Mouse (Mus musculus) stomach, embryonic 16.5 days (tissue): ENCODE measurements around the gene Kansl1. TPM values are rescaled to one million over a fixed set of nuclear protein-coding genes. Genes with fewer than 3 reads are reported as not detected.

ENCODE experiments used
- ATAC-seq: fragments of 200-750 bp; cut with Nextera tagmentation; 2 replicates; pipeline ENCODE4 v1.8.0; 2017; ENCODE audit warnings: moderate number of reproducible peaks, moderate TSS enrichment; ENCODE audit not compliant: insufficient read depth, low FRiP score
- H3K27ac ChIP-seq: fragments of 300-500 bp; sonication (generic); 2 replicates; pipeline ENCODE4 v1.5.1; 2014; ENCODE audit warnings: low read length
- H3K27me3 ChIP-seq: fragments of 300-500 bp; sonication (generic); 2 replicates; pipeline ENCODE4 v1.6.1; 2014; ENCODE audit warnings: low read length, control low read depth, mixed read lengths; ENCODE audit not compliant: control insufficient read depth, insufficient read depth
- H3K36me3 ChIP-seq: fragments of 300-500 bp; sonication (generic); 2 replicates; pipeline ENCODE4 v1.6.1; 2014; ENCODE audit warnings: low read length; ENCODE audit not compliant: control insufficient read depth, insufficient read depth
- H3K4me1 ChIP-seq: fragments of 300-500 bp; sonication (generic); 2 replicates; pipeline ENCODE4 v1.6.1; 2014; ENCODE audit warnings: low read length, control low read depth, mixed read lengths; ENCODE audit not compliant: control insufficient read depth, insufficient read depth
- H3K4me2 ChIP-seq: fragments of 300-500 bp; sonication (generic); 2 replicates; pipeline ENCODE4 v1.6.1; 2014; ENCODE audit warnings: low read depth, low read length, mixed read lengths
- H3K4me3 ChIP-seq: fragments of 300-500 bp; sonication (generic); replicated peaks from 2 replicates; pipeline ENCODE4 v1.5.1; 2014; ENCODE audit warnings: mild to moderate bottlenecking, low read length
- H3K9ac ChIP-seq: fragments of 300-500 bp; sonication (generic); 2 replicates; pipeline ENCODE4 v1.6.1; 2014; ENCODE audit warnings: low read length
- H3K9me3 ChIP-seq: fragments of 300-500 bp; sonication (generic); replicated peaks from 2 replicates; pipeline ENCODE4 v1.6.1; 2016; ENCODE audit warnings: low read length, control low read depth; ENCODE audit not compliant: control insufficient read depth
- WGBS: fragments of 180-500 bp; shearing (Covaris S2); extraction: QIAGEN DNeasy Blood & Tissue Kit; methylation state at CpG from one replicate; pipeline ENCODE4 v1.1.7; 2014; 5-methylcytosine and 5-hydroxymethylcytosine counted together
- microRNA-seq: library from miRNA; unstranded; fragments of <30 nt; microRNA quantifications from one replicate; pipeline ENCODE4, GENCODE M21; 2016
- polyA plus RNA-seq: library from polyadenylated mRNA; unstranded; fragments of >200 nt; fragmentation: Nextera tagmentation; extraction: Ambion mirVana; gene quantifications from 2 replicates; pipeline ENCODE4 v1.2.1, GENCODE M21; 2015

The Kansl1 gene
- polyA plus RNA-seq, 1 experiment from 2014 or later, result 18.9 TPM

DNA sequence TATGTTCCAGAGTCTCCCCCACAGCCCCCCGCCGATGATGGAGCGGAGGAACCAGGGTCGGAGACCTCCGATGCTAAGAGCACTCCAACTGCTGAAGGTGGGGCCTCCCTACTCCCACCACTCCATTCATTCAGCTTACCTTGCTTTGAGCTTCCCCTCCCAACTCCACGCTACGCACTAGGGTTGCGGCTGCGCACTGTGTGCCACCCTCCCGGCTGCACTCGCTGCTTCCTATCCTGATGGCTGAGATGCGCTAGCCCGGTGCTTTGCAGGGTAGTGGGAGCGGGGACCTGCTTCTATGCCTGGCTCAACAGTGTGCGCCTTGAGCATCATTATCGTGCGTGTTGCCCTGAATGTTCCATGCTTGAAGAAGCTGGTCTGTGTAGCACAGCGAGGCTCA is 181.5 kb downstream of the Kansl1 start:
- Histone ChIP-seq H3K4me2 (no peak overlapping the region), H3K4me3 (no peak overlapping the region), H3K4me1 (0 out of 2 replicates have a peak, but pooled peaks cover 2% of the 10 kb centered on the region), H3K36me3 (no peaks in the 10 kb centered on the region), H3K9ac (no peak overlapping the region), H3K27ac (no peak overlapping the region), H3K27me3 (no peaks in the 10 kb centered on the region), H3K9me3 (no peaks in the 10 kb centered on the region)
- no peak for ATAC-seq
- 95% methylated on average over 18 of the region's 18 CpGs for WGBS

Small RNA genes lying within 50 kb of the gene (microRNA-seq; reads per million reads assigned to microRNA genes)
- gene Gm47315, result not detected

Other genes starting within 250 kb of the Kansl1 start
- gene Mapt, start 237.5 kb downstream of the Kansl1 start, polyA plus RNA-seq, result 13.9 and 18.7 TPM in 2 replicates
- 28.0 and 30.6 TPM in 2 replicates for gene Cdc27, start 81.8 kb upstream of the Kansl1 start, polyA plus RNA-seq
- 10.4 and 59.3 TPM in 2 replicates for gene Myl4, start 81.8 kb upstream of the Kansl1 start, polyA plus RNA-seq
- gene Itgb3, start 139.1 kb upstream of the Kansl1 start, polyA plus RNA-seq, result 8.9 and 10.1 TPM in 2 replicates
- 0.01 and 0.02 TPM in 2 replicates for gene Gm11639, start 216.8 kb upstream of the Kansl1 start, polyA plus RNA-seq